Mouse (Mus musculus) megakaryocyte, adult 5-6 weeks (primary cell): Measurements from ENCODE around the gene Ifi44. TPM values are rescaled to one million over a fixed set of nuclear protein-coding genes. Genes with fewer than 3 reads are reported as not detected.

Source experiments
- ATAC-seq: 2 replicates; pipeline ENCODE4 v1.8.0; 2016; ENCODE audit warnings: mild to moderate bottlenecking, inconsistent platforms; ENCODE audit not compliant: poor library complexity, severe bottlenecking
- total RNA-seq, 2 experiments: library from RNA; stranded (forward) in 1 of 2; stranded (reverse) in 1 of 2; fragments of 153-499, 151-499 nt in 1 of 2; fragments of 221-1000, 200-1000 nt in 1 of 2; gene quantifications; 2 replicates each; pipeline versions ENCODE4 v1.2.3 to v1.2.4; 2015 to 2017

Ifi44 gene
- total RNA-seq (2015), result 0.38 and 1.4 TPM in 2 replicates
- 1.8 and 4.5 TPM in 2 replicates for total RNA-seq (2017)

DNA sequence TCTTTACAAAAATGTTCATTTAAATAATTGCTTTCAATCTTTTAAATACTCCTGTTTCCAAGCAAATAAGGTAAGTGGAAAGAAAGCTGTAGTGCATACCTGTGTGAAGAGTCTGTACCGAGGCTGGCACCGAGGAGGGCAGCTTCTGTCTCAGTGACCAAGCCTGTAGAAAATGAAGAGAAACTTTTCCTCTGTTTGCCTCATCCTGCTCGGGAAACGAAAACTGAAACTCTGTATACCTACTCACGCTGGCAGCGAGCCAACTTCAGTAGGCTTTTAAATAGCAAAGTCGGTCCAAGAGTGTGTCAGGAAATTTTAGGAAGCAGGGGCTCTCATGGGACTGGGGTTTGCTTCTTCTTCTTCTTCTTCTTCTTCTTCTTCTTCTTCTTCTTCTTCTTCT, at the start of gene Ifi44:
Gene Ifi44 (minus strand): TSS at position 224 of the 400 bp plus-strand sequence.
- ATAC-seq, result no peak

DNA sequence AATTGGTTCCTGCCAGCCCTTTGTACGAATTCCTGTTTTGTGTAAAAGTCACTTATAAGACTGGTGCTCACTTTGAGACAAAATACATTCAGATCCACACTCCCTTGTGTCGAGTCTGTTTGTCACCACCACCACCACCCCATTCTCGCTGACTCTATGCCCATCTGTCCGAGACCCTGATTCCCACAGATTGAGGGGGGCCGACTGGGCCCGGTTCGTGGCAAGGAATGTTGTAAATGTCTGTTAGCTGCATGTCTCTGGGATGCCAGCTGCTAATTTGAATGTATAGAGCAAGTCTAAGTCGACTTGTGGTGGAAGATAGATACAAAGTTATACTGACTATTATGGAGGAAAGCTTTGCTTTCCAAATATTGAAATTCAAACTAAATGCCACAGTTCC, 38.9 kb upstream of the Ifi44 start:
- no peak for ATAC-seq

DNA sequence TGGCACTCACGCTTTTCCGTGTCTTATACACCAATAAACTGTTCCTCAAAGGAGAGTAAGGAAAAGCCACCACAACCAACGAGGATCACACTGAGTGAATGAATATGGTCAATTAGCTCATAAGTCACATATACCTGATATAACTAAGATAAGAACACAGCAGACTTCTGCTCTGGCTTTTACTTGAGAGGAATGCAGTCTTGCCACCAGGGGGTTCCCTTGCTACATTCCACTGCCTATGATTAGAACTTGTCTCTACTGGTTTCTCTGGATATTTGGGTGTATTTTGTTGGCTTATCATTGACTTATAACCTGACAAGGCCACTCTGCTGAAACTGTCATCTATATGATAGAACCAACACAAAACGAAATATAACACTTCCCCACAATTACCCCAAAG, 25.3 kb upstream of the Ifi44 start:
- no peak for ATAC-seq

- ATAC-seq, result peak; percentile 85
Observed at GRCm38 (mm10) chr3:151771074-151771473, 21.3 kb upstream of the Ifi44 start.

DNA sequence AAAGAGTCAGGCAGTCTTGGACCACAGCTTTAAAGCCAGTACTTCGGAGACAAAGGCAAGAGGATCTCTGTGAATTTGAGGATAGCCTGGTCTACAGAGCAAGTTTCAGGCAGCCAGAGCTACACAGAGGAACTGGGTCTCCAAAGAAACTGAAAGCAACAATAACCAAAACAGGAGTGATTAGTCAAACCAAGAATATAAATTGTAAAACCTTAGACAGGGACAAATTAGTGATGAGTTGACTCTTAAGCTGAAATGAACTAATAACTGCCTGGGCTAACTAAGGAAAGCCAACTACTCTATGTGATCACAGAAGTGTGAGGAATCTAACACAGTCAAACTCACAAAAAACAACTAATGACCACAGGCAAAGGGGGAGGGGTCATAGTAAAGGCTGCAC, 1.2 kb downstream of the Ifi44 start:
- no peak for ATAC-seq

- ATAC-seq, result peak; percentile 38; the same call in 1 of the 2 replicates
Observed at GRCm38 (mm10) chr3:151746058-151746457, 3.7 kb downstream of the Ifi44 start.

GRCm38 (mm10) chr3:151742223-151742622, 7.5 kb downstream of the Ifi44 start:
- ATAC-seq, result no peak

DNA sequence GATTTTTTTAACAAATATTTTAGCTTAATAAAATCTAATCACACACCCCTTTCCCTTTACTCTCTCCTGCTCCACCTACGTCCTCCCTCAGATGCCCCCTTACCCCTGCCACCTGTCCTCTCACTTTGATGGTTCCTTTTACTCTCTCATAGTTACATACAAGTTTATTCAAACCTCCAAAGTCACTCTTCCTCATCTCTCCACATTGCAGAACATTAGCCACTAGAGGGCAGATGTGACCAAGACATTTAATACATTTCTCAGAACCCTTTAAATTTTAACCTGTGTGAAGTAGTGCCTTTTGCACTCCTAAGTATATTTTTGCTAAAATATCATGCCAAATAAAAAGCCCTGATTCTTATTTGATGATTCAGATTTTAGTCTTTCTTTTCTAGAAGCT, 33.5 kb downstream of the Ifi44 start:
- ATAC-seq, result peak; percentile 35; the same call in 1 of the 2 replicates

GRCm38 (mm10) chr3:151707335-151707734, 42.4 kb downstream of the Ifi44 start:
- no peak for ATAC-seq

Other genes with a start within 250 kb of the Ifi44 start
- not detected in 2 replicates for gene Ifi44l, start 12.9 kb upstream of the Ifi44 start, total RNA-seq (2015)
- gene Ifi44l, start 12.9 kb upstream of the Ifi44 start, total RNA-seq (2017), result not detected in 2 replicates
- not detected in 2 replicates for gene Ptgfr, start 87.7 kb upstream of the Ifi44 start, total RNA-seq (2015)
- gene Ptgfr, start 87.7 kb upstream of the Ifi44 start, total RNA-seq (2017), result 0.12 and 0.18 TPM in 2 replicates